ENCODE assay signal across 36 mouse cellular contexts in the genomic region with DNA sequence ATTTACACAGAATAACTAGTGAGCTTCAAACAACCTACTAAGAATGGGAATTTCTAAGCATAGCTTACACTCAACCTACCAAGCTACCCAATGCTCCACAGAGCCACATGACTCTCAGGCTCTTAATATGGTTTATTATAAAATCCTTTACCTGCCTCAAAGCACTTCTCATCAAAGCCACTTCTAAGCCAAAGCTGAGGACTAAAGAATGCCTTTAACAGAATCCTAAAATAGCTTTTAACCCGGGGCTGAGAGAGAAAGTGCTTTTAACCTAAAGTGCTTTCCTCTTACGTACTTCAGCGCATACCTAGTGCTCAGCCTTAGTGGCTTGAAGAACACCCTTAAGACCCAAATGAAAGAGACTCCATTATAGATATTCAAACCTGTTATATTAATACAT.
"Had no signal": no experiment of that assay in that cellular context is flagged by ENCODE, and none has a peak within 500 bp of the region (broad histone marks: within the 10 kb centered on the region; RNA-seq: fewer than 3 reads in every experiment).

No protein-coding gene starts in this region.

- H3K4me3 ChIP-seq: heart, adult 2 months; heart, embryonic 10.5 days; heart, embryonic 12.5 days; heart, embryonic 13.5 days; heart, embryonic 15.5 days; hindbrain, embryonic 10.5 days; hindbrain, embryonic 12.5 days; hindbrain, embryonic 13.5 days; hindbrain, embryonic 15.5 days; intestine, embryonic 15.5 days; kidney, embryonic 15.5 days; layer of hippocampus, adult 2 months had no signal

- H3K36me3 ChIP-seq: heart, embryonic 10.5 days; heart, embryonic 12.5 days; heart, embryonic 13.5 days; heart, embryonic 15.5 days; hindbrain, embryonic 10.5 days; hindbrain, embryonic 12.5 days; hindbrain, embryonic 13.5 days; hindbrain, embryonic 15.5 days; intestine, embryonic 15.5 days; kidney, embryonic 15.5 days had no signal

- H3K4me1 ChIP-seq: heart, embryonic 10.5 days; heart, embryonic 12.5 days; heart, embryonic 13.5 days; hindbrain, embryonic 10.5 days; hindbrain, embryonic 12.5 days; hindbrain, embryonic 13.5 days; hindbrain, embryonic 15.5 days; intestine, embryonic 15.5 days had no signal

- H3K27ac ChIP-seq: heart, adult 2 months; heart, embryonic 10.5 days; heart, embryonic 13.5 days; heart, embryonic 15.5 days; hindbrain, embryonic 10.5 days; hindbrain, embryonic 12.5 days; hindbrain, embryonic 13.5 days; hindbrain, embryonic 14.5 days; hindbrain, embryonic 15.5 days; hindbrain, postnatal 0 days; intestine, embryonic 15.5 days; kidney, embryonic 15.5 days; kidney, postnatal 0 days; layer of hippocampus, adult 2 months had no signal

- H3K9me3 ChIP-seq: heart, embryonic 10.5 days; heart, embryonic 12.5 days; heart, embryonic 13.5 days; heart, embryonic 15.5 days; hindbrain, embryonic 10.5 days; hindbrain, embryonic 12.5 days; hindbrain, embryonic 13.5 days; hindbrain, embryonic 15.5 days; intestine, embryonic 15.5 days; kidney, embryonic 15.5 days had no signal

- H3K9ac ChIP-seq: heart, embryonic 12.5 days; heart, embryonic 13.5 days; heart, embryonic 15.5 days; hindbrain, embryonic 12.5 days; hindbrain, embryonic 13.5 days; hindbrain, embryonic 14.5 days; hindbrain, embryonic 15.5 days; intestine, embryonic 15.5 days; kidney, embryonic 15.5 days had no signal

- DNase-seq: heart, adult 18-20 months; heart, adult 2 months; heart, postnatal 10 days; heart, postnatal 14 days; heart, postnatal 36 days; heart, postnatal 4 days; kidney, adult 11 months; kidney, adult 18-20 months; kidney, adult 2 months; kidney, adult 8-10 months; kidney, adult 9 months; kidney, postnatal 10 days; kidney, postnatal 14 days; kidney, postnatal 25 days; kidney, postnatal 36 days; kidney, postnatal 4 days; layer of hippocampus, adult 9-11 months had no signal

- H3K4me2 ChIP-seq: heart, embryonic 11.5 days; heart, embryonic 12.5 days; heart, embryonic 13.5 days; heart, embryonic 15.5 days; hindbrain, embryonic 12.5 days; hindbrain, embryonic 13.5 days; hindbrain, embryonic 14.5 days; hindbrain, embryonic 15.5 days; intestine, embryonic 15.5 days; kidney, embryonic 15.5 days had no signal

- H3K27me3 ChIP-seq: heart, embryonic 12.5 days; heart, embryonic 13.5 days; heart, embryonic 15.5 days; hindbrain, embryonic 12.5 days; hindbrain, embryonic 13.5 days; hindbrain, embryonic 15.5 days; intestine, embryonic 15.5 days; kidney, embryonic 15.5 days had no signal

- ATAC-seq: hindbrain, embryonic 16.5 days; hindbrain, postnatal 0 days; inflammation-experienced regulatory T-cells, adult 6 months; intestine, embryonic 15.5 days; intestine, embryonic 16.5 days; intestine, postnatal 0 days had no signal
